Mouse (Mus musculus) bone marrow macrophage, adult 2 months (primary cell): Measurements from ENCODE around the gene Myl12a.

Experiments used
- CTCF ChIP-seq: IDR thresholded peaks from 2 replicates; pipeline ENCODE4 v1.5.1; 2012; ENCODE audit warnings: low read depth, mild to moderate bottlenecking, low read length, moderate library complexity
- POLR2A ChIP-seq: IDR thresholded peaks from 2 replicates; pipeline ENCODE4 v1.6.1; 2012; ENCODE audit warnings: mild to moderate bottlenecking, low read depth, low read length, borderline replicate concordance

DNA sequence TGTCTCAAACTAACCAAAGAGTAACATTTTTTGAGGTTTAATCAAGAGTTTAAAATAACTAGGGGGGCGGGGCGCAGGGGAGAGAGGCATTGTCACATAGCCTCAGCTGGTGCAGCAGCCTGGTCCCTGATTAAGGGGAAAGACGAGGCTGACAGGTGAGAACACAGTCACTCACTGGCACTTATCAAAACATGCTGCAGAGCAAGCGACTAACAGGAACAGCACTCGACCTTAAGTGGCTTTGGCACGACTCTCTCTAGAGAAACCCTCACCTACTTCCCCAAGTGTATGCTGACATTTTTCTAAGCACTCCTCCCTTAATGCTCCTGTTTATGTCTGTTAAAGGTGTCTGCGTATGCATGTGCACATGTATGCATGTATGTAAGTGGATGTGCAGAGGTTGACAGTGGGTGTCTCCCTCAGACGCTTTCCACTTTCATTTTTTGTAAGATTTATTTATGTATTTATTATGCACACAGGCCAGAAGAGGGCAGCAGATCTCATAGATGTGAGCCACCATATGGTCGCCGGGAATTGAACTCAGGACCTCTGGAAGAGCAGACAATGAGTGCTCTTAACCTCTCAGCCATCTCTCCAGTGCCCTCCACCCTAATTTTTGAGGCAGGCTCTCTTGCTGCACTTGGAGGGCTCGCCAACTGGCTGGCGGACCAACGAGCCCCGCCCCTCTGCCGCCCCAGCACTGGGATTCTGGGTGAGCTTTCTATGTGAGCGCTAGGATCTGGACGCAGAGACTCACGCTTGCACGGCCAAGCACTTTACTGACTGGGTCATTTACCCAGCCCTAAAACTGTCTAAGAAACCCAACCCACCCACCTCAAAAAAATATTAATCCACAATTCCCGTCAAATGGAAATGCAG, 23.1 kb downstream of the Myl12a start:
- no peak for TF ChIP-seq POLR2A
- 0 out of 2 replicates have a peak, but pooled peaks have one; percentile 15 for TF ChIP-seq CTCF
